Mouse (Mus musculus): ENCODE data around the gene Eif4g1. TPM values are rescaled to one million over a fixed set of nuclear protein-coding genes. Genes with fewer than 3 reads are reported as not detected.

The Eif4g1 gene
- polyA plus RNA-seq, 1 experiment: 96.5 TPM

- 0 out of 2 replicates have a peak, but pooled peaks have one; percentile 38 for TF ChIP-seq POLR2A (IDR thresholded peaks at IDR 0.05; ENCODE audit: insufficient read depth, low read depth, low read length)
- TF ChIP-seq CTCF (IDR thresholded peaks at IDR 0.05; ENCODE audit: insufficient read depth, low read depth, low read length): no peak
- Histone ChIP-seq H3K4me3 (ENCODE audit: insufficient read depth, low read depth, low read length) (peak within 1 kb of the TSS; percentile 89), H3K27ac (ENCODE audit: insufficient read depth, low read depth, low read length) (peak within 1 kb of the TSS; percentile 19), H3K4me1 (ENCODE audit: control insufficient read depth, insufficient read depth, low read length) (peaks cover 13% of the 10 kb centered on the region)
- WGBS: 4% methylated on average over 54 of the region's 54 CpGs
Observed at GRCm38 (mm10) chr16:20629731-20630634, 38.1 kb upstream of the Eif4g1 start, which contains the start of gene Ece2. Ece2 (plus strand) TSS chr16:20629828.

- TF ChIP-seq POLR2A (IDR thresholded peaks at IDR 0.05; ENCODE audit: insufficient read depth, low read depth, low read length) (no peak), CTCF (IDR thresholded peaks at IDR 0.05; ENCODE audit: insufficient read depth, low read depth, low read length) (no peak)
- no peak overlapping the region for H3K27ac ChIP-seq (ENCODE audit: insufficient read depth, low read depth, low read length)
Observed at GRCm38 (mm10) chr16:20637410-20637809, 30.7 kb upstream of the Eif4g1 start.

DNA sequence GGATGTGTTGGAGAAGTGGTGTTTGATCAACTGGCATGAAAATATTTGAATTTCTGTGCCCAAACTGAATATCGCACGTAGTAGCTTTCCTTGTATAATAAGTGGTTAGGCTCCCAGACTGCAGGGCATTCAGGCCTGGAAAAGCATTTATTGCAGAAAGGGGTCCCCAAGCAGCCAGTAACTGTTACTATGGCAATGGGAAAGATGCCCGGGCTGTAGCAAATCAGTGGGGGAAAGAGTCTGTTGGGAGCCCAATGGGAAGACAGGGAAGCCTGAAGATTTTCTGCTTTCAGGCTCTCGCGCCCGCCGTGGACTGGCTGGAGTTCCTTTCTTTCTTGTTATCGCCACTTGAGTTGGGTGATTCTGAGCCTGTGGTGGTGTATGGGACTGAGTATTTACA, 29.7 kb upstream of the Eif4g1 start:
- Histone ChIP-seq H3K4me3 (ENCODE audit: insufficient read depth, low read depth, low read length) (no peak overlapping the region), H3K4me1 (ENCODE audit: control insufficient read depth, insufficient read depth, low read length) (peaks cover 5% of the 10 kb centered on the region; the same call in 1 of the 2 replicates), H3K27ac (ENCODE audit: insufficient read depth, low read depth, low read length) (no peak overlapping the region)
- WGBS: 24% methylated on average over 8 of the region's 8 CpGs
- no peak for TF ChIP-seq CTCF (IDR thresholded peaks at IDR 0.05; ENCODE audit: insufficient read depth, low read depth, low read length)
- no peak for TF ChIP-seq POLR2A (IDR thresholded peaks at IDR 0.05; ENCODE audit: insufficient read depth, low read depth, low read length)

More at GRCm38 (mm10) chr16:20637410-20637809, 30.7 kb upstream of the Eif4g1 start:
- peaks cover 5% of the 10 kb centered on the region; the same call in 1 of the 2 replicates for H3K4me1 ChIP-seq (ENCODE audit: control insufficient read depth, insufficient read depth, low read length)
- 86% methylated on average over 8 of the region's 8 CpGs for WGBS
- no peak overlapping the region for H3K4me3 ChIP-seq (ENCODE audit: insufficient read depth, low read depth, low read length)

GRCm38 (mm10) chr16:20642161-20642560, 26.0 kb upstream of the Eif4g1 start:
- H3K4me3 ChIP-seq (ENCODE audit: insufficient read depth, low read depth, low read length): no peak overlapping the region
- peaks cover 5% of the 10 kb centered on the region; the same call in 1 of the 2 replicates for H3K4me1 ChIP-seq (ENCODE audit: control insufficient read depth, insufficient read depth, low read length)
- 5% methylated on average over 8 of the region's 8 CpGs for WGBS
- peak; percentile 78 for TF ChIP-seq CTCF (IDR thresholded peaks at IDR 0.05; ENCODE audit: insufficient read depth, low read depth, low read length)
- TF ChIP-seq POLR2A (IDR thresholded peaks at IDR 0.05; ENCODE audit: insufficient read depth, low read depth, low read length): no peak
- H3K27ac ChIP-seq (ENCODE audit: insufficient read depth, low read depth, low read length): no peak overlapping the region

DNA sequence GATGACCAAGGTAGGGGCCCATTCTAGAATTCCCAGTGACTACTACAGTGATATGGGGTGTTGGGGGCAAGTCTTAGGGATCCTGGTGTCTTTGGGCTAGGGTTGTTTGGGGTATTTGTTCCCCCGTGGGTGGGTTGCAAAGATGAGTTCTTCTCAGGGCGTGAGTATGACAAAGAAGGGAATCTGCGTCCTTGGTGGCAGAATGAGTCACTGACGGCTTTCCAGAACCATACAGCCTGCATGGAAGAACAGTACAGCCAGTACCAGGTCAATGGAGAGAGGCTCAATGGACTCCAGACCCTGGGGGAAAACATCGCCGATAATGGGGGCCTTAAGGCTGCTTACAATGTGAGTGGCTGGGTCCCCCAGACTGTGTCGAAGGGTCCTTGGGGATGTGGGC, 24.2 kb upstream of the Eif4g1 start:
- Histone ChIP-seq H3K4me1 (ENCODE audit: control insufficient read depth, insufficient read depth, low read length) (peaks cover 3% of the 10 kb centered on the region; the same call in 1 of the 2 replicates), H3K4me3 (ENCODE audit: insufficient read depth, low read depth, low read length) (no peak overlapping the region), H3K27ac (ENCODE audit: insufficient read depth, low read depth, low read length) (no peak overlapping the region)
- TF ChIP-seq CTCF (IDR thresholded peaks at IDR 0.05; ENCODE audit: insufficient read depth, low read depth, low read length): no peak
- TF ChIP-seq POLR2A (IDR thresholded peaks at IDR 0.05; ENCODE audit: insufficient read depth, low read depth, low read length): no peak
- WGBS: 88% methylated on average over 7 of the region's 7 CpGs

GRCm38 (mm10) chr16:20651076-20651946, 16.8 kb upstream of the Eif4g1 start, which contains the start of gene Psmd2:
Psmd2 (plus strand) TSS chr16:20651652.
- WGBS: 2% methylated on average over 46 of the region's 46 CpGs
- peak within 1 kb of the TSS; percentile 89 for H3K27ac ChIP-seq (ENCODE audit: insufficient read depth, low read depth, low read length)
- peak within 1 kb of the TSS; percentile 58 for H3K4me3 ChIP-seq (ENCODE audit: insufficient read depth, low read depth, low read length)
- H3K4me1 ChIP-seq (ENCODE audit: control insufficient read depth, insufficient read depth, low read length): no peaks in the 10 kb centered on the region
- TF ChIP-seq POLR2A (IDR thresholded peaks at IDR 0.05; ENCODE audit: insufficient read depth, low read depth, low read length) (peak; percentile 78), CTCF (IDR thresholded peaks at IDR 0.05; ENCODE audit: insufficient read depth, low read depth, low read length) (no peak)

DNA sequence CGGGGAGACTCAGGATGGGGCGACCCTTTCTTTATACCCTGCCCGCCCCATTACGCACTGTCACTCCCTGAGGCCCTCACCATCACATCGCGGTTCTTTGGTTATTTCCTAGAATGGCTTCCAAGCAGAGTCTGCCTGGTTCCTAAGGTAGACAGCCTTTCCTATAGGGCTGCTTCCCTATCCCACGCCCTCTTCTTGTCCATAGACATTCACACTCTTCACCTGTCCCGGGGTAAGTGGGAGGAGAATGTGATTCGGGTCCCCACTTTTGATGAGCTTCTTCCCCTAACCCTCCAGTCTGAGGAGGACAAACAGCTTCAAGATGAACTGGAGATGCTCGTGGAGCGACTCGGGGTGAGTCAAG, 16.2 kb upstream of the Eif4g1 start:
- TF ChIP-seq POLR2A (IDR thresholded peaks at IDR 0.05; ENCODE audit: insufficient read depth, low read depth, low read length) (no peak), CTCF (IDR thresholded peaks at IDR 0.05; ENCODE audit: insufficient read depth, low read depth, low read length) (no peak)
- no peak overlapping the region; the same call in 1 of the 2 replicates for H3K27ac ChIP-seq (ENCODE audit: insufficient read depth, low read depth, low read length)
- H3K4me3 ChIP-seq (ENCODE audit: insufficient read depth, low read depth, low read length): peak overlapping the region; percentile 58
- H3K4me1 ChIP-seq (ENCODE audit: control insufficient read depth, insufficient read depth, low read length): no peaks in the 10 kb centered on the region
- 4% methylated on average over 12 of the region's 12 CpGs for WGBS

DNA sequence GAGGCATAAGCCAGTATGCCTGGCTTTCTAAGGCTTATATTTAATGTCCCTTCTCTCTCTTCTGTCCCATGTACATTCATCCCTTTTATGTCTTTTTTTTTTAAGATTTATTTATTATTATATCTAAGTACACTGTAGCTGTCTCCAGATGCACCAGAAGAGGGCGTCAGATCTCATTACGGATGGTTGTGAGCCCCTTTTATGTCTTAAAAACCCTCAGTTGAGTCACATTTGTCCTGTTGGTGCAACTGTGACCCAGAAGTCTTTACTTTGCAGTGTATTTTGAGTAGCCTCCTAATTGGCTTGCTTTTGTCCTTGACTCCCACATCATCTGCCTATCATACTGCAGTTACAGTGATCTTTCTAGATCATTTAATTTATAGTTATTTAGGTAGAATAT, 14.8 kb upstream of the Eif4g1 start:
- TF ChIP-seq CTCF (IDR thresholded peaks at IDR 0.05; ENCODE audit: insufficient read depth, low read depth, low read length): no peak
- no peak for TF ChIP-seq POLR2A (IDR thresholded peaks at IDR 0.05; ENCODE audit: insufficient read depth, low read depth, low read length)

More for the DNA sequence above, 14.8 kb upstream of the Eif4g1 start:
- 36% methylated on average over 2 of the region's 2 CpGs for WGBS
- Histone ChIP-seq H3K27ac (ENCODE audit: insufficient read depth, low read depth, low read length) (no peak overlapping the region), H3K4me1 (ENCODE audit: control insufficient read depth, insufficient read depth, low read length) (no peaks in the 10 kb centered on the region), H3K4me3 (ENCODE audit: insufficient read depth, low read depth, low read length) (no peak overlapping the region)
